Comparison of ENCODE assay signal across 8 mouse cellular contexts in genomic region chr11:116104006-116104646, GRCm38 (mm10). TPM values are rescaled to one million over a fixed set of nuclear protein-coding genes. Genes with fewer than 3 reads are reported as not detected.
DNase-seq lines count a peak whose midpoint lies in the region; ATAC-seq and TF ChIP-seq lines count a peak whose summit lies in the region.

No protein-coding gene starts in this region.

- peaks cover 61% of the 10 kb centered on the region for H3K4me1 ChIP-seq in kidney, adult 2 months (ENCODE audit: control insufficient read depth, insufficient read depth, low read length)
- H3K4me1 ChIP-seq in lung, postnatal 0 days (ENCODE audit: insufficient read depth, low read depth, low read length) = peaks cover 29% of the 10 kb centered on the region

- peak; percentile 69; the same call in 1 of the 2 replicates for TF ChIP-seq EP300 in lung, postnatal 0 days (IDR thresholded peaks at IDR 0.05)

- TF ChIP-seq POLR2A in kidney, adult 2 months (IDR thresholded peaks at IDR 0.05; ENCODE audit: low read depth, low read length) = no peak

- H3K4me2 ChIP-seq in lung, postnatal 0 days (replicated peaks; ENCODE audit: low read depth, low read length) = no peak overlapping the region

- H3K36me3 ChIP-seq in kidney, adult 2 months (ENCODE audit: control insufficient read depth, insufficient read depth, low read length) = peaks cover 2% of the 10 kb centered on the region; the same call in 1 of the 2 replicates
- H3K36me3 ChIP-seq in lung, postnatal 0 days (ENCODE audit: insufficient read depth, low read length) = 0 out of 2 replicates have a peak, but pooled peaks cover 6% of the 10 kb centered on the region

- peak overlapping the region; percentile 91 for H3K27ac ChIP-seq in kidney, adult 2 months (ENCODE audit: insufficient read depth, low read depth, low read length)
- H3K27ac ChIP-seq in lung, postnatal 0 days (ENCODE audit: low read length) = peak overlapping the region; percentile 4

- peak; percentile 79 for DNase-seq in MN1 (ENCODE audit: low spot score)
- peak; percentile 67 for DNase-seq in brain, adult 2 months (ENCODE audit: low read depth, low spot score)
- DNase-seq in heart, adult 8-10 months (ENCODE audit: low spot score) = peak; percentile 87
- peak; percentile 95 for DNase-seq in kidney, adult 2 months
- DNase-seq in lung, postnatal 0 days (ENCODE audit: low spot score) = peak; percentile 82
- peak; percentile 87 for DNase-seq in testis, postnatal 14 days (ENCODE audit: low spot score)
- DNase-seq in left cerebral cortex, adult 8-10 months (ENCODE audit: low spot score in 2 of 2) = no peak
- no peak for DNase-seq in layer of hippocampus, postnatal 10 days (ENCODE audit: low spot score in 2 of 2)

- no peaks in the 10 kb centered on the region for H3K27me3 ChIP-seq in kidney, adult 2 months (replicated peaks; ENCODE audit: control insufficient read depth, insufficient read depth, low read length)
- H3K27me3 ChIP-seq in lung, postnatal 0 days (replicated peaks; ENCODE audit: insufficient read depth, low read length) = 0 out of 2 replicates have a peak, but pooled peaks cover 4% of the 10 kb centered on the region

- H3K9ac ChIP-seq in lung, postnatal 0 days (replicated peaks; ENCODE audit: low read depth) = no peak overlapping the region

- WGBS in kidney, adult 2 months = 13% methylated on average over 14 of the region's 14 CpGs
- WGBS in lung, postnatal 0 days = 20% methylated on average over 14 of the region's 14 CpGs

- no peaks in the 10 kb centered on the region for H3K9me3 ChIP-seq in lung, postnatal 0 days (ENCODE audit: low read length)

- ATAC-seq in lung, postnatal 0 days = peak; percentile 74

- H3K4me3 ChIP-seq in kidney, adult 2 months (ENCODE audit: insufficient read depth, low read depth, low read length) = no peak overlapping the region
- H3K4me3 ChIP-seq in lung, postnatal 0 days (ENCODE audit: low read depth, low read length) = no peak overlapping the region

- TF ChIP-seq CTCF in kidney, adult 2 months (conservative IDR thresholded peaks at IDR 0.05; ENCODE audit: insufficient read depth, insufficient read length, low read depth, low read length) = no peak
- TF ChIP-seq CTCF in lung, postnatal 0 days (IDR thresholded peaks at IDR 0.05) = no peak

RNA-seq across cellular contexts. Expression of gene Wbp2, which starts 17.3 kb away (rescaled TPM):
- total RNA-seq in heart, adult 8-10 months (2022) = 100 to 1,000 TPM; 108 to 126 (median 116) TPM
- polyA plus RNA-seq in kidney, adult 2 months (2012; rRNA removed) = 391 and 392 TPM in 2 replicates
- 84.8 and 108 TPM in 2 replicates for polyA plus RNA-seq in lung, postnatal 0 days (2015; fragmentation: Nextera tagmentation; extraction: Ambion mirVana)
- total RNA-seq in left cerebral cortex, adult 8-10 months (2022) = 100 to 1,000 TPM; 414 to 460 (median 438) TPM
- 100 to 1,000 TPM; 199 to 238 TPM for total RNA-seq in layer of hippocampus, postnatal 10 days (2021)

RNA-seq across cellular contexts. Expression of gene Trim47, which starts 22.9 kb away (rescaled TPM):
- total RNA-seq in heart, adult 8-10 months (2022) = 10 to 100 TPM; 17.9 to 25.7 (median 22.1) TPM
- polyA plus RNA-seq in kidney, adult 2 months (2012; rRNA removed) = 34.9 and 39.6 TPM in 2 replicates
- polyA plus RNA-seq in lung, postnatal 0 days (2015; fragmentation: Nextera tagmentation; extraction: Ambion mirVana) = 26.3 and 28.8 TPM in 2 replicates
- 1 to 10 TPM; 5.6 to 8.1 (median 7.0) TPM for total RNA-seq in left cerebral cortex, adult 8-10 months (2022)
- total RNA-seq in layer of hippocampus, postnatal 10 days (2021) = 1 to 10 TPM; 6.4 to 7.2 TPM

RNA-seq across cellular contexts. Expression of gene Unc13d, which starts 26.4 kb away (rescaled TPM):
- 1 to 10 TPM in 2 of 4 experiments, under 1 TPM in 2; 0.41 to 1.4 (median 0.83) TPM for total RNA-seq in heart, adult 8-10 months (2022)
- 1.1 and 2.4 TPM in 2 replicates for polyA plus RNA-seq in kidney, adult 2 months (2012; rRNA removed)
- polyA plus RNA-seq in lung, postnatal 0 days (2015; fragmentation: Nextera tagmentation; extraction: Ambion mirVana) = 14.9 and 25.3 TPM in 2 replicates
- 1 to 10 TPM; 1.2 to 4.1 (median 1.7) TPM for total RNA-seq in left cerebral cortex, adult 8-10 months (2022)
- 1 to 10 TPM; 1.3 TPM for total RNA-seq in layer of hippocampus, postnatal 10 days (2021)

RNA-seq across cellular contexts. Expression of gene Trim65, which starts 26.8 kb away (rescaled TPM):
- total RNA-seq in heart, adult 8-10 months (2022) = 1 to 10 TPM; 6.6 to 8.2 (median 7.6) TPM
- 9.5 and 9.6 TPM in 2 replicates for polyA plus RNA-seq in kidney, adult 2 months (2012; rRNA removed)
- 3.9 TPM in 2 replicates for polyA plus RNA-seq in lung, postnatal 0 days (2015; fragmentation: Nextera tagmentation; extraction: Ambion mirVana)
- total RNA-seq in left cerebral cortex, adult 8-10 months (2022) = 1 to 10 TPM; 6.3 to 7.7 (median 7.4) TPM
- 1 to 10 TPM; 5.3 to 5.5 TPM for total RNA-seq in layer of hippocampus, postnatal 10 days (2021)

RNA-seq across cellular contexts. Expression of gene Mrpl38, which starts 34.5 kb away (rescaled TPM):
- 10 to 100 TPM; 60.0 to 66.2 (median 63.9) TPM for total RNA-seq in heart, adult 8-10 months (2022)
- polyA plus RNA-seq in kidney, adult 2 months (2012; rRNA removed) = 69.9 and 70.7 TPM in 2 replicates
- 44.1 and 45.9 TPM in 2 replicates for polyA plus RNA-seq in lung, postnatal 0 days (2015; fragmentation: Nextera tagmentation; extraction: Ambion mirVana)
- total RNA-seq in left cerebral cortex, adult 8-10 months (2022) = 10 to 100 TPM; 43.3 to 64.9 (median 56.2) TPM
- total RNA-seq in layer of hippocampus, postnatal 10 days (2021) = 10 to 100 TPM; 55.6 to 64.8 TPM

Comparison
In these comparisons a context has a peak if more than half of its experiments do, and no peak if none do; other contexts are left out.
1. DNase-seq: peak in MN1 (single experiment), brain, adult 2 months (single experiment), heart, adult 8-10 months (single experiment), kidney, adult 2 months (single experiment), lung, postnatal 0 days (single experiment) and testis, postnatal 14 days (single experiment); none in left cerebral cortex, adult 8-10 months (0 of 2) and layer of hippocampus, postnatal 10 days (0 of 2).